Mouse (Mus musculus): ENCODE data around the gene Kcnb1. TPM values are rescaled to one million over a fixed set of nuclear protein-coding genes. Genes with fewer than 3 reads are reported as not detected.

Gene Kcnb1
- 0.49 and 1.0 TPM in 2 replicates for polyA plus RNA-seq (2016; fragmentation: Nextera tagmentation; extraction: Ambion mirVana)

DNA sequence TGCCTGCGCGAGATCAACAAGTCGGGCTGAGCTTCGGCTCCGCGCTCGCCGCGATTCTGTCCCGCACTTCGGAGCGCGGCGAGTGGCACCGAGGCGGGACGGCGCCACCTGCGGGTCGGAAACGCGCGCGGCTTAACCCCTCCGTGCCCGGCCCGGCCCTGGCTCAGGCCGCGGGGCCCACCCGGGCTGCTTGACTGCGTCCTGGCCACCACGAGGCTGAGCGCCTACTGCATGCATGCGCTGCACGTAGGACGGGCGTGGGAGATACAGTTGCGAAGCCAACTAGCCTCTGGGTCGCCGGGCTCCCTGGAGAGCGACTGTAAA lies at the start of gene Kcnb1:
Gene Kcnb1, minus strand, starts transcription at position 80 of the 324 bp plus-strand sequence.
- DNase-seq (ENCODE audit: low spot score) = peak; percentile 76
- H3K9me3 ChIP-seq (replicated peaks) = no peaks in the 10 kb centered on the region
- H3K4me3 ChIP-seq = peak within 1 kb of the TSS; percentile 64
- H3K27ac ChIP-seq (replicated peaks) = peak within 1 kb of the TSS; percentile 82
- no peaks in the 10 kb centered on the region for H3K36me3 ChIP-seq
- under 1% methylated on average over 41 of the region's 41 CpGs for WGBS
- peaks cover 67% of the 10 kb centered on the region for H3K27me3 ChIP-seq (ENCODE audit: low read depth, poor library complexity, severe bottlenecking)
- H3K4me1 ChIP-seq = peaks cover 37% of the 10 kb centered on the region

DNA sequence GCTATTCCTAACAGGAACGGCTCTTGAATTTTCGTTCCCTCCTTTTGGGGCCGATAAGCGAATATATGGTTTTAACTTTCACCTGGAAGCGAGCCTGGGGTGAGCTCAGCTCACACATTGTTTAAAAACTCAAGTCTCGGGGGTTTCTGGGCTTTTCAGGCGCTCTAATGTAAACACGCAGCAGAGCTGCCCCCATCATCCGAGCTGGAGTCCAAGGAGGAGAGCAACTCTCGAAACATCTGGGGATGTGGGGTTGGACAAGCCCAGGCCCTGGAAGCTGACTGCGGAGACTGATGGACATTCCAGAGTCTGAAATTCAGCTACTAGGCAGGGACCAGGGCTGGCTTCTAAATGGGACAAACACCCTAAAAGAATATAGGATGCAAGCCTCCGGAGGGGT lies 49.3 kb upstream of the Kcnb1 start:
- 30% methylated on average over 12 of the region's 12 CpGs for WGBS
- H3K4me1 ChIP-seq = peaks cover 26% of the 10 kb centered on the region
- no peaks in the 10 kb centered on the region for H3K9me3 ChIP-seq (replicated peaks)
- peaks cover 9% of the 10 kb centered on the region; the same call in 1 of the 2 replicates for H3K27me3 ChIP-seq (ENCODE audit: low read depth, poor library complexity, severe bottlenecking)
- H3K36me3 ChIP-seq = no peaks in the 10 kb centered on the region
- no peak overlapping the region for H3K27ac ChIP-seq (replicated peaks)
- peak; percentile 37 for DNase-seq (ENCODE audit: low spot score)
- peak overlapping the region; percentile 63 for H3K4me3 ChIP-seq

DNA sequence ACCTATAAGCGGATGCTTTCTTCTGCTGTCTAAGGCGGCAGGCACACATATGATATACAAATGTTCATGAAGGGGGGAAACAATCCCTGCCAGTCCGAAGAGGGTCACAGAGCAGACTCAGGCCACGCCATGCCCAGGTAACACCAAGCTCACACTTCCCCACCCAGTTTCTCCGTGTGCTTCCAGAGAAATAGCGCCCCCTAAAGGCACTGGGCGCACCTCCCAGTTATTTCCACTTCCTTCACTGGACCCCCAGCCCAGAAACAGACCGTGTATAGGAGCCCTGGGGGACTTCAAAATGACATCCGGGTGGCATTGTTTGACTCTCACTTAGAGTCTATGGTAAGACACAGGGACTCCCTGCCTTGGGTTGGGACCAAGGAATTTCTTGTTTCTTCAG lies 47.3 kb upstream of the Kcnb1 start:
- H3K27me3 ChIP-seq (ENCODE audit: low read depth, poor library complexity, severe bottlenecking) = peaks cover 9% of the 10 kb centered on the region; the same call in 1 of the 2 replicates
- no peaks in the 10 kb centered on the region for H3K9me3 ChIP-seq (replicated peaks)
- H3K4me1 ChIP-seq = peaks cover 36% of the 10 kb centered on the region
- H3K27ac ChIP-seq (replicated peaks) = no peak overlapping the region
- no peak for DNase-seq (ENCODE audit: low spot score)
- 82% methylated on average over 9 of the region's 9 CpGs for WGBS
- H3K36me3 ChIP-seq = no peaks in the 10 kb centered on the region
- no peak overlapping the region for H3K4me3 ChIP-seq

DNA sequence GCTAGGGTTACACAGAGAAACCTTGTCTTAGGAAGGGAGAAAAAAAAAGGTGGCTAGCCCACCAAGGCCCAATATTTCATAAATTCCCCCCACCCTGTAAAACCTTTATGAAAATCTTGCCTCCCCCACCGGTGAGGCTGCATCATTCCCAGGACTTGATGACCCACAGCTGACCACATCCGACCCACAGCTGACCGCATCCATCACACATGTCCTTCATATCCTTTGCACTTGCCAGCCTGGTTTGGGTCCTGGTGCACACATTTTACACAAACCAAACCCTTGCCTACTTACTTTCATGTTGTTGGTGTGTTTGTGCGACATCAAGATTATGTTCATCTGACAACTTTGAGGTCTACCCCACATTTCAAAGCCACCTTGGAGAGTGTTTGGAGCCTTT lies 46.2 kb upstream of the Kcnb1 start:
- no peaks in the 10 kb centered on the region for H3K36me3 ChIP-seq
- 97% methylated on average over 4 of the region's 4 CpGs for WGBS

DNA sequence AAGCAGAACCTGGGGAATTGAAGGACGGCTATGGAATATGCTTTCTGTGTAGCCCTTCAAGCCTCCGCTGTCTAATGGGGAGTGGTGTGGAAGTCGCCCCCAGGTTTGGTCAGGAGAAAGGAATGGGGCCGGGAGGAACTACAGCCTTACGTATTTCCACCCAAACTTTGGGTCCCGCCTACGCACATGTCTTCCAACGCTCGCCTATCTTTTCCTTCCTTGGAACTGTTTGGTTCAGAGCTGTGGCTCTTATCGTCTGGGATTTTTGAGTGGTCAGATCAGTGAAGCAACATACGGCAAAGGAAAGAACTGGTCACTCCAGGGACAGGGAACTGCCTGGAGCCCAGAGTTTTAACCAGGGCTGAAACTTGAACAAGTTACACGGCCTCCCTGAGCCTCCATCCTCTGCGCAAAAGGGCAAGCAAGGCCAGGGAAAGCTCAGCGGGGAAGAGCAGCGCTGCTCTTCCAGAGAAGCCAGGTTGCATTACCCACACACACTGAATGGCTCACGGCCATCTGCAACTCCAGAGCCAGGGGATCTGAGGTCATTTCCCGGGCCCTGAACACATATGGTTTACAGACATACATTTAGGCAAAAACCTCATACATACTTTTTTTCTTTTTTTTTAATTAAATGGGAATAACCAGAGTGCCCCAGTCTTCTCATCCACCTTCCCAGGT lies 45.5 kb upstream of the Kcnb1 start:
- Histone ChIP-seq H3K27me3 (ENCODE audit: low read depth, poor library complexity, severe bottlenecking) (peaks cover 5% of the 10 kb centered on the region; the same call in 1 of the 2 replicates), H3K27ac (replicated peaks) (no peak overlapping the region), H3K36me3 (no peaks in the 10 kb centered on the region), H3K4me3 (no peak overlapping the region), H3K9me3 (replicated peaks) (no peaks in the 10 kb centered on the region), H3K4me1 (peaks cover 43% of the 10 kb centered on the region)
- DNase-seq (ENCODE audit: low spot score) = no peak
- WGBS = 78% methylated on average over 17 of the region's 17 CpGs

More for the DNA sequence above, 46.2 kb upstream of the Kcnb1 start:
- no peak for DNase-seq (ENCODE audit: low spot score)
- Histone ChIP-seq H3K27me3 (ENCODE audit: low read depth, poor library complexity, severe bottlenecking) (peaks cover 8% of the 10 kb centered on the region; the same call in 1 of the 2 replicates), H3K27ac (replicated peaks) (no peak overlapping the region), H3K4me1 (peaks cover 43% of the 10 kb centered on the region), H3K9me3 (replicated peaks) (no peaks in the 10 kb centered on the region), H3K4me3 (no peak overlapping the region)

GRCm38 (mm10) chr2:167233771-167234170 lies 43.8 kb upstream of the Kcnb1 start:
- WGBS = 62% methylated on average over 14 of the region's 14 CpGs
- Histone ChIP-seq H3K4me1 (peaks cover 32% of the 10 kb centered on the region), H3K9me3 (replicated peaks) (no peaks in the 10 kb centered on the region), H3K27ac (replicated peaks) (no peak overlapping the region; the same call in 1 of the 2 replicates), H3K36me3 (no peaks in the 10 kb centered on the region), H3K27me3 (ENCODE audit: low read depth, poor library complexity, severe bottlenecking) (peaks cover 3% of the 10 kb centered on the region; the same call in 1 of the 2 replicates), H3K4me3 (no peak overlapping the region)
- no peak for DNase-seq (ENCODE audit: low spot score)

- Histone ChIP-seq H3K27me3 (ENCODE audit: low read depth, poor library complexity, severe bottlenecking) (no peaks in the 10 kb centered on the region), H3K27ac (replicated peaks) (no peak overlapping the region), H3K4me3 (no peak overlapping the region), H3K4me1 (peaks cover 32% of the 10 kb centered on the region), H3K9me3 (replicated peaks) (no peaks in the 10 kb centered on the region), H3K36me3 (no peaks in the 10 kb centered on the region)
- no peak for DNase-seq (ENCODE audit: low spot score)
- WGBS = 76% methylated on average over 5 of the region's 5 CpGs
Measured at GRCm38 (mm10) chr2:167233009-167233335, 43.0 kb upstream of the Kcnb1 start.

GRCm38 (mm10) chr2:167232132-167233008 lies 42.4 kb upstream of the Kcnb1 start:
- H3K27me3 ChIP-seq (ENCODE audit: low read depth, poor library complexity, severe bottlenecking) = no peaks in the 10 kb centered on the region
- H3K4me1 ChIP-seq = peaks cover 32% of the 10 kb centered on the region
- WGBS = 53% methylated on average over 14 of the region's 14 CpGs
- H3K27ac ChIP-seq (replicated peaks) = peak overlapping the region; percentile 69
- H3K9me3 ChIP-seq (replicated peaks) = no peaks in the 10 kb centered on the region
- H3K36me3 ChIP-seq = no peaks in the 10 kb centered on the region
- H3K4me3 ChIP-seq = no peak overlapping the region
- peak; percentile 25 for DNase-seq (ENCODE audit: low spot score)

- Histone ChIP-seq H3K36me3 (no peaks in the 10 kb centered on the region), H3K27ac (replicated peaks) (peak overlapping the region; percentile 81), H3K4me3 (peak overlapping the region; percentile 43), H3K4me1 (peaks cover 32% of the 10 kb centered on the region), H3K27me3 (ENCODE audit: low read depth, poor library complexity, severe bottlenecking) (no peaks in the 10 kb centered on the region), H3K9me3 (replicated peaks) (no peaks in the 10 kb centered on the region)
- 9% methylated on average over 15 of the region's 15 CpGs for WGBS
- peak; percentile 59 for DNase-seq (ENCODE audit: low spot score)
Measured at GRCm38 (mm10) chr2:167230554-167230953, 40.6 kb upstream of the Kcnb1 start.

GRCm38 (mm10) chr2:167224937-167225336 lies 35.0 kb upstream of the Kcnb1 start:
- 89% methylated on average over 7 of the region's 7 CpGs for WGBS
- Histone ChIP-seq H3K27ac (replicated peaks) (no peak overlapping the region), H3K4me1 (no peaks in the 10 kb centered on the region), H3K4me3 (no peak overlapping the region), H3K27me3 (ENCODE audit: low read depth, poor library complexity, severe bottlenecking) (no peaks in the 10 kb centered on the region), H3K36me3 (peaks cover 2% of the 10 kb centered on the region; the same call in 1 of the 2 replicates), H3K9me3 (replicated peaks) (no peaks in the 10 kb centered on the region)
- no peak for DNase-seq (ENCODE audit: low spot score)

GRCm38 (mm10) chr2:167224194-167224593 lies 34.2 kb upstream of the Kcnb1 start:
- Histone ChIP-seq H3K4me3 (no peak overlapping the region), H3K36me3 (peaks cover 2% of the 10 kb centered on the region; the same call in 1 of the 2 replicates), H3K27me3 (ENCODE audit: low read depth, poor library complexity, severe bottlenecking) (no peaks in the 10 kb centered on the region), H3K9me3 (replicated peaks) (no peaks in the 10 kb centered on the region), H3K4me1 (no peaks in the 10 kb centered on the region), H3K27ac (replicated peaks) (no peak overlapping the region)
- DNase-seq (ENCODE audit: low spot score) = no peak
- 91% methylated on average over 6 of the region's 6 CpGs for WGBS

- no peaks in the 10 kb centered on the region for H3K4me1 ChIP-seq
- no peak overlapping the region for H3K27ac ChIP-seq (replicated peaks)
- peaks cover 4% of the 10 kb centered on the region for H3K36me3 ChIP-seq
- WGBS = 26% methylated on average over 7 of the region's 7 CpGs
- no peaks in the 10 kb centered on the region for H3K9me3 ChIP-seq (replicated peaks)
- no peak overlapping the region for H3K4me3 ChIP-seq
- peak; percentile 69 for DNase-seq (ENCODE audit: low spot score)
- no peaks in the 10 kb centered on the region for H3K27me3 ChIP-seq (ENCODE audit: low read depth, poor library complexity, severe bottlenecking)
Measured at GRCm38 (mm10) chr2:167222152-167222551, 32.2 kb upstream of the Kcnb1 start.

Measured in midbrain, embryonic 10.5 days (tissue).